Mouse (Mus musculus): ENCODE data around the gene Arhgef15. TPM values are rescaled to one million over a fixed set of nuclear protein-coding genes. Genes with fewer than 3 reads are reported as not detected.

The Arhgef15 gene
- total RNA-seq, 1 experiment: 2.5 TPM

GRCm38 (mm10) chr11:68898790-68899189 lies 58.5 kb downstream of the Arhgef15 start:
- Histone ChIP-seq H3K9me3 (ENCODE audit: control insufficient read depth, insufficient read depth, low read depth, low read length) (no peaks in the 10 kb centered on the region), H3K9ac (ENCODE audit: insufficient read depth, low read depth, low read length, poor library complexity, severe bottlenecking) (no peak overlapping the region), H3K36me3 (ENCODE audit: control insufficient read depth, insufficient read depth, low read length, poor library complexity, severe bottlenecking) (peaks cover 15% of the 10 kb centered on the region), H3K27ac (ENCODE audit: insufficient read depth, low read depth, low read length, poor library complexity, severe bottlenecking) (no peak overlapping the region), H3K4me3 (ENCODE audit: insufficient read depth in 1 of 2, low read depth in 1 of 2, low read length in 2 of 2, poor library complexity in 1 of 2, severe bottlenecking in 1 of 2) (no peak overlapping the region), H3K4me1 (ENCODE audit: control insufficient read depth in 2 of 2, insufficient read depth in 2 of 2, low read length in 2 of 2, poor library complexity in 1 of 2) (no peaks in the 10 kb centered on the region)
- in situ Hi-C loops (cut with MboI; ENCODE audit: low sequenced_read_pairs in 2 of 2, unreplicated experiment in 2 of 2): no loop called here
- DNase-seq (ENCODE audit: low read depth, low spot score): no peak
- TF ChIP-seq ZC3H11A (IDR thresholded peaks at IDR 0.05; ENCODE audit: borderline replicate concordance, low read depth, low read length) (no peak), CHD2 (IDR thresholded peaks at IDR 0.05; ENCODE audit: low read depth, low read length) (no peak), ZNF384 (IDR thresholded peaks at IDR 0.05; ENCODE audit: low read depth, low read length) (no peak), MAFK (IDR thresholded peaks at IDR 0.05; ENCODE audit: insufficient read depth, low read depth, low read length) (no peak), HCFC1 (IDR thresholded peaks at IDR 0.05; ENCODE audit: borderline replicate concordance, insufficient read depth, low read length) (no peak)

DNA sequence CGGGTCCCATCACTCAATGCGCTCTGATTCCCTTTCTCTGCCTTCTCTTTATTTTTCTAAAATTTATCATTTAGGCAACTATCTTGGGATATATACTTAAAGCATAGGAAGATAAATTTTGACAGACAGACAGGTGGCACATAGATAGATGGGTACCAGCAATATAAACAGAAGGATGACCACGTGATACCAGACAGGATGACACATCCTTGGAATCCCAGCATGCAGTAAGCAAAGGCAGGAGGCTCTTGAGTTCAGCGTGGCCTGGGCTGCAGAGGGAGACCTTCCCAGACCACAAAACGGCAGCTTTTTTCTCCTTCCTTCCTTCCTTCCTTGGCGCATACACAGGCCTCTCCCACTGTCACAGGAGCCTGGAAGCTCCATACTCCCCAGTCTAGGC lies 59.4 kb downstream of the Arhgef15 start:
- Histone ChIP-seq H3K36me3 (ENCODE audit: control insufficient read depth, insufficient read depth, low read length, poor library complexity, severe bottlenecking) (peaks cover 6% of the 10 kb centered on the region), H3K9me3 (ENCODE audit: control insufficient read depth, insufficient read depth, low read depth, low read length) (no peaks in the 10 kb centered on the region), H3K4me1 (ENCODE audit: control insufficient read depth in 2 of 2, insufficient read depth in 2 of 2, low read length in 2 of 2, poor library complexity in 1 of 2) (peaks cover 0 to 4% of the 10 kb centered on the region in 2 experiments; a peak in 1 of 4 replicates), H3K4me3 (ENCODE audit: insufficient read depth in 1 of 2, low read depth in 1 of 2, low read length in 2 of 2, poor library complexity in 1 of 2, severe bottlenecking in 1 of 2) (no peak overlapping the region), H3K9ac (ENCODE audit: insufficient read depth, low read depth, low read length, poor library complexity, severe bottlenecking) (no peak overlapping the region; the same call in 1 of the 2 replicates), H3K27ac (ENCODE audit: insufficient read depth, low read depth, low read length, poor library complexity, severe bottlenecking) (no peak overlapping the region)
- DNase-seq (ENCODE audit: low read depth, low spot score): no peak
- no peak for TF ChIP-seq HCFC1 (IDR thresholded peaks at IDR 0.05; ENCODE audit: borderline replicate concordance, insufficient read depth, low read length)
- no peak for TF ChIP-seq MAFK (IDR thresholded peaks at IDR 0.05; ENCODE audit: insufficient read depth, low read depth, low read length)
- no peak for TF ChIP-seq CHD2 (IDR thresholded peaks at IDR 0.05; ENCODE audit: low read depth, low read length)
- TF ChIP-seq ZC3H11A (IDR thresholded peaks at IDR 0.05; ENCODE audit: borderline replicate concordance, low read depth, low read length): no peak
- no peak for TF ChIP-seq ZNF384 (IDR thresholded peaks at IDR 0.05; ENCODE audit: low read depth, low read length)
- in situ Hi-C loops (cut with MboI; ENCODE audit: low sequenced_read_pairs in 2 of 2, unreplicated experiment in 2 of 2): no loop called here

DNA sequence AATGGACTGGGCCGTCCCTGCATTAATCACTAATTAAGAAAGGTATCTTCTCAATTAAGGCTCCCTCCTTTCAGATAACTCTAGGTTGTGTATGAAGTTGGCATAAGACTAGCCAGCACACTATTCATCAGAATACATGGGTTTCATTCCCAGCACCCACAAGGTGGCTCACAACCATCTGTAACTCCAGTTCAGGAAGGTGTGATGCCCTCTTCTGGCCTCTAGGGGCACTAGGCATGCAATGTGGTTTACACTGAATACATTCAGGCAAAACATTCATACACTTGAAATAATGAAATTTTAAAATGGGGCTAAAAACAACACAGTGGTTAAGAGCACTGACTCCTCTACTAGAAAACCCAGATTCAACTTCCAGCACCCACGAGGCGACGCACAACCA lies 60.2 kb downstream of the Arhgef15 start:
- Histone ChIP-seq H3K36me3 (ENCODE audit: control insufficient read depth, insufficient read depth, low read length, poor library complexity, severe bottlenecking) (no peaks in the 10 kb centered on the region; the same call in 1 of the 2 replicates), H3K27ac (ENCODE audit: insufficient read depth, low read depth, low read length, poor library complexity, severe bottlenecking) (no peak overlapping the region), H3K4me1 (ENCODE audit: control insufficient read depth in 2 of 2, insufficient read depth in 2 of 2, low read length in 2 of 2, poor library complexity in 1 of 2) (peaks cover 0 to 4% of the 10 kb centered on the region in 2 experiments; a peak in 1 of 4 replicates), H3K4me3 (ENCODE audit: insufficient read depth in 1 of 2, low read depth in 1 of 2, low read length in 2 of 2, poor library complexity in 1 of 2, severe bottlenecking in 1 of 2) (no peak overlapping the region), H3K9me3 (ENCODE audit: control insufficient read depth, insufficient read depth, low read depth, low read length) (no peaks in the 10 kb centered on the region), H3K9ac (ENCODE audit: insufficient read depth, low read depth, low read length, poor library complexity, severe bottlenecking) (no peak overlapping the region)
- in situ Hi-C loops (cut with MboI; ENCODE audit: low sequenced_read_pairs in 2 of 2, unreplicated experiment in 2 of 2): no loop called here
- DNase-seq (ENCODE audit: low read depth, low spot score): no peak
- TF ChIP-seq HCFC1 (IDR thresholded peaks at IDR 0.05; ENCODE audit: borderline replicate concordance, insufficient read depth, low read length) (no peak), ZC3H11A (IDR thresholded peaks at IDR 0.05; ENCODE audit: borderline replicate concordance, low read depth, low read length) (no peak), MAFK (IDR thresholded peaks at IDR 0.05; ENCODE audit: insufficient read depth, low read depth, low read length) (no peak), CHD2 (IDR thresholded peaks at IDR 0.05; ENCODE audit: low read depth, low read length) (no peak), ZNF384 (IDR thresholded peaks at IDR 0.05; ENCODE audit: low read depth, low read length) (no peak)

GRCm38 (mm10) chr11:68896247-68896646 lies 61.0 kb downstream of the Arhgef15 start:
- Histone ChIP-seq H3K9ac (ENCODE audit: insufficient read depth, low read depth, low read length, poor library complexity, severe bottlenecking) (no peak overlapping the region), H3K9me3 (ENCODE audit: control insufficient read depth, insufficient read depth, low read depth, low read length) (no peaks in the 10 kb centered on the region), H3K4me3 (ENCODE audit: insufficient read depth in 1 of 2, low read depth in 1 of 2, low read length in 2 of 2, poor library complexity in 1 of 2, severe bottlenecking in 1 of 2) (no peak overlapping the region), H3K4me1 (ENCODE audit: control insufficient read depth in 2 of 2, insufficient read depth in 2 of 2, low read length in 2 of 2, poor library complexity in 1 of 2) (peaks cover 0 to 4% of the 10 kb centered on the region in 2 experiments; a peak in 1 of 4 replicates), H3K36me3 (ENCODE audit: control insufficient read depth, insufficient read depth, low read length, poor library complexity, severe bottlenecking) (no peaks in the 10 kb centered on the region), H3K27ac (ENCODE audit: insufficient read depth, low read depth, low read length, poor library complexity, severe bottlenecking) (no peak overlapping the region)
- no peak for DNase-seq (ENCODE audit: low read depth, low spot score)
- in situ Hi-C loops (cut with MboI; ENCODE audit: low sequenced_read_pairs in 2 of 2, unreplicated experiment in 2 of 2): no loop called here
- TF ChIP-seq HCFC1 (IDR thresholded peaks at IDR 0.05; ENCODE audit: borderline replicate concordance, insufficient read depth, low read length): no peak
- TF ChIP-seq CHD2 (IDR thresholded peaks at IDR 0.05; ENCODE audit: low read depth, low read length): no peak
- no peak for TF ChIP-seq ZC3H11A (IDR thresholded peaks at IDR 0.05; ENCODE audit: borderline replicate concordance, low read depth, low read length)
- TF ChIP-seq ZNF384 (IDR thresholded peaks at IDR 0.05; ENCODE audit: low read depth, low read length): no peak
- TF ChIP-seq MAFK (IDR thresholded peaks at IDR 0.05; ENCODE audit: insufficient read depth, low read depth, low read length): no peak
